Mouse (Mus musculus): ENCODE measurements around the gene Lhx3. TPM values are rescaled to one million over a fixed set of nuclear protein-coding genes. Genes with fewer than 3 reads are reported as not detected.

Lhx3 gene
- polyA plus RNA-seq, 1 experiment: not detected

GRCm38 (mm10) chr2:26247531-26247930, 39.4 kb upstream of the Lhx3 start:
- Histone ChIP-seq H3K36me3 (ENCODE audit: control insufficient read depth, insufficient read depth) (no peaks in the 10 kb centered on the region), H3K27me3 (ENCODE audit: control insufficient read depth, insufficient read depth, insufficient read length) (peaks cover 62% of the 10 kb centered on the region), H3K79me2 (ENCODE audit: control insufficient read depth, insufficient read depth) (no peaks in the 10 kb centered on the region), H3K4me2 (ENCODE audit: low read depth) (no peak overlapping the region), H3ac (ENCODE audit: control insufficient read depth, insufficient read length) (no peak overlapping the region), H3K4me3 (no peak overlapping the region)
- TF ChIP-seq MYOG (IDR thresholded peaks at IDR 0.05; ENCODE audit: control insufficient read depth in 1 of 3, insufficient read depth in 1 of 3, insufficient read length in 2 of 3, low read depth in 2 of 3) (no peak), SRF (IDR thresholded peaks at IDR 0.05; ENCODE audit: control insufficient read depth, insufficient read length, low read depth) (no peak), TCF12 (IDR thresholded peaks at IDR 0.05; ENCODE audit: insufficient read depth, poor library complexity, severe bottlenecking) (no peak), POLR2AphosphoS2 (IDR thresholded peaks at IDR 0.05; ENCODE audit: insufficient read length, low read depth) (no peak)

- Histone ChIP-seq H3K4me2 (ENCODE audit: low read depth) (no peak overlapping the region), H3K4me3 (no peak overlapping the region), H3K79me2 (ENCODE audit: control insufficient read depth, insufficient read depth) (no peaks in the 10 kb centered on the region), H3K27me3 (ENCODE audit: control insufficient read depth, insufficient read depth, insufficient read length) (peaks cover 21% of the 10 kb centered on the region), H3K36me3 (ENCODE audit: control insufficient read depth, insufficient read depth) (no peaks in the 10 kb centered on the region), H3ac (ENCODE audit: control insufficient read depth, insufficient read length) (no peak overlapping the region)
- TF ChIP-seq USF1 (IDR thresholded peaks at IDR 0.05; ENCODE audit: low read depth) (no peak), POLR2AphosphoS2 (IDR thresholded peaks at IDR 0.05; ENCODE audit: insufficient read length, low read depth) (no peak), E2F4 (IDR thresholded peaks at IDR 0.05; ENCODE audit: insufficient read depth) (no peak), CEBPB (IDR thresholded peaks at IDR 0.05; ENCODE audit: insufficient read depth, poor library complexity, severe bottlenecking) (no peak), MYOD1 (IDR thresholded peaks at IDR 0.05; ENCODE audit: control insufficient read depth in 1 of 3, insufficient read length in 2 of 3, low read depth in 2 of 3) (no peak), POLR2A (IDR thresholded peaks at IDR 0.05; ENCODE audit: insufficient read length, low read depth) (no peak), TCF3 (IDR thresholded peaks at IDR 0.05; ENCODE audit: insufficient read length, low read depth) (no peak), MYOG (IDR thresholded peaks at IDR 0.05; ENCODE audit: control insufficient read depth in 1 of 3, insufficient read depth in 1 of 3, insufficient read length in 2 of 3, low read depth in 2 of 3) (no peak), SRF (IDR thresholded peaks at IDR 0.05; ENCODE audit: control insufficient read depth, insufficient read length, low read depth) (no peak), TCF12 (IDR thresholded peaks at IDR 0.05; ENCODE audit: insufficient read depth, poor library complexity, severe bottlenecking) (no peak), REST (IDR thresholded peaks at IDR 0.05; ENCODE audit: insufficient read depth, insufficient read length) (no peak), MAX (IDR thresholded peaks at IDR 0.05; ENCODE audit: low read depth) (no peak)
Observed at GRCm38 (mm10) chr2:26240841-26241240, 32.8 kb upstream of the Lhx3 start.

- TF ChIP-seq MYOG (IDR thresholded peaks at IDR 0.05; ENCODE audit: control insufficient read depth in 1 of 3, insufficient read depth in 1 of 3, insufficient read length in 2 of 3, low read depth in 2 of 3) (no peak), E2F4 (IDR thresholded peaks at IDR 0.05; ENCODE audit: insufficient read depth) (no peak), TCF3 (IDR thresholded peaks at IDR 0.05; ENCODE audit: insufficient read length, low read depth) (no peak), TCF12 (IDR thresholded peaks at IDR 0.05; ENCODE audit: insufficient read depth, poor library complexity, severe bottlenecking) (no peak), CEBPB (IDR thresholded peaks at IDR 0.05; ENCODE audit: insufficient read depth, poor library complexity, severe bottlenecking) (no peak), POLR2A (IDR thresholded peaks at IDR 0.05; ENCODE audit: insufficient read length, low read depth) (no peak), MAX (IDR thresholded peaks at IDR 0.05; ENCODE audit: low read depth) (no peak), POLR2AphosphoS2 (IDR thresholded peaks at IDR 0.05; ENCODE audit: insufficient read length, low read depth) (no peak), SRF (IDR thresholded peaks at IDR 0.05; ENCODE audit: control insufficient read depth, insufficient read length, low read depth) (no peak), USF1 (IDR thresholded peaks at IDR 0.05; ENCODE audit: low read depth) (no peak), MYOD1 (IDR thresholded peaks at IDR 0.05; ENCODE audit: control insufficient read depth in 1 of 3, insufficient read length in 2 of 3, low read depth in 2 of 3) (no peak), REST (IDR thresholded peaks at IDR 0.05; ENCODE audit: insufficient read depth, insufficient read length) (no peak)
- Histone ChIP-seq H3K36me3 (ENCODE audit: control insufficient read depth, insufficient read depth) (no peaks in the 10 kb centered on the region), H3ac (ENCODE audit: control insufficient read depth, insufficient read length) (no peak overlapping the region), H3K4me3 (no peak overlapping the region), H3K79me2 (ENCODE audit: control insufficient read depth, insufficient read depth) (no peaks in the 10 kb centered on the region), H3K27me3 (ENCODE audit: control insufficient read depth, insufficient read depth, insufficient read length) (peaks cover 21% of the 10 kb centered on the region), H3K4me2 (ENCODE audit: low read depth) (no peak overlapping the region)
Observed at GRCm38 (mm10) chr2:26240330-26240729, 32.2 kb upstream of the Lhx3 start.

- H3K27me3 ChIP-seq (ENCODE audit: control insufficient read depth, insufficient read depth, insufficient read length): peaks cover 6% of the 10 kb centered on the region
- no peaks in the 10 kb centered on the region for H3K36me3 ChIP-seq (ENCODE audit: control insufficient read depth, insufficient read depth)
- no peak for TF ChIP-seq E2F4 (IDR thresholded peaks at IDR 0.05; ENCODE audit: insufficient read depth)
- TF ChIP-seq MYOD1 (IDR thresholded peaks at IDR 0.05; ENCODE audit: control insufficient read depth in 1 of 3, insufficient read length in 2 of 3, low read depth in 2 of 3): no peak
- TF ChIP-seq POLR2A (IDR thresholded peaks at IDR 0.05; ENCODE audit: insufficient read length, low read depth): peak; percentile 86
- TF ChIP-seq TCF3 (IDR thresholded peaks at IDR 0.05; ENCODE audit: insufficient read length, low read depth): no peak
- TF ChIP-seq POLR2AphosphoS2 (IDR thresholded peaks at IDR 0.05; ENCODE audit: insufficient read length, low read depth): peak; percentile 77
- no peak for TF ChIP-seq CEBPB (IDR thresholded peaks at IDR 0.05; ENCODE audit: insufficient read depth, poor library complexity, severe bottlenecking)
- no peak for TF ChIP-seq TCF12 (IDR thresholded peaks at IDR 0.05; ENCODE audit: insufficient read depth, poor library complexity, severe bottlenecking)
- TF ChIP-seq USF1 (IDR thresholded peaks at IDR 0.05; ENCODE audit: low read depth): peak; percentile 84
- no peak for TF ChIP-seq MAX (IDR thresholded peaks at IDR 0.05; ENCODE audit: low read depth)
- TF ChIP-seq MYOG (IDR thresholded peaks at IDR 0.05; ENCODE audit: control insufficient read depth in 1 of 3, insufficient read depth in 1 of 3, insufficient read length in 2 of 3, low read depth in 2 of 3): no peak
- no peak for TF ChIP-seq REST (IDR thresholded peaks at IDR 0.05; ENCODE audit: insufficient read depth, insufficient read length)
- TF ChIP-seq SRF (IDR thresholded peaks at IDR 0.05; ENCODE audit: control insufficient read depth, insufficient read length, low read depth): peak; percentile 34
- H3ac ChIP-seq (ENCODE audit: control insufficient read depth, insufficient read length): peak within 1 kb of the TSS; percentile 93
- no peaks in the 10 kb centered on the region for H3K79me2 ChIP-seq (ENCODE audit: control insufficient read depth, insufficient read depth)
- peak within 1 kb of the TSS; percentile 95 for H3K4me2 ChIP-seq (ENCODE audit: low read depth)
- peak within 1 kb of the TSS; percentile 35 for H3K4me3 ChIP-seq
Observed at GRCm38 (mm10) chr2:26237290-26237782, 29.2 kb upstream of the Lhx3 start, which contains the start of gene Qsox2. Qsox2 (minus strand) TSS chr2:26237525.

Measured in myocyte (in vitro differentiated cells).